Mouse (Mus musculus) embryonic facial prominence, embryonic 11.5 days (tissue): ENCODE results near the gene Rela. TPM values are rescaled to one million over a fixed set of nuclear protein-coding genes. Genes with fewer than 3 reads are reported as not detected.
"Not testable (repeated sequence)": the region's sequence is repeated elsewhere in the genome, so short reads cannot be mapped to it uniquely, and the experiment has no call there.

Experiments used
- ATAC-seq: fragments of 200-750 bp; cut with Nextera tagmentation; replicated peaks from 2 replicates; pipeline ENCODE4 v1.8.0; 2017; ENCODE audit warnings: low read depth; ENCODE audit not compliant: insufficient number of reproducible peaks, low FRiP score, low TSS enrichment
- DNase-seq: peaks from one replicate; pipeline ENCODE4 v3.0.0-alpha.2; 2015; ENCODE audit warnings: low spot score
- H3K27ac ChIP-seq: fragments of 300-500 bp; sonication (generic); replicated peaks from 2 replicates; pipeline ENCODE4 v1.5.1; 2014; ENCODE audit warnings: mild to moderate bottlenecking, low read depth, low read length, control low read depth
- H3K27me3 ChIP-seq: fragments of 300-500 bp; sonication (generic); 2 replicates; pipeline ENCODE4 v1.6.1; 2014; ENCODE audit warnings: mild to moderate bottlenecking, low read length, moderate library complexity, mixed read lengths; ENCODE audit not compliant: control insufficient read depth, insufficient read depth
- H3K36me3 ChIP-seq: fragments of 300-500 bp; sonication (generic); replicated peaks from 2 replicates; pipeline ENCODE4 v1.6.1; 2014; ENCODE audit warnings: low read depth, mild to moderate bottlenecking, low read length, moderate library complexity, mixed read lengths; ENCODE audit not compliant: control insufficient read depth, insufficient read depth
- H3K4me1 ChIP-seq: fragments of 300-500 bp; sonication (generic); 2 replicates; pipeline ENCODE4 v1.6.1; 2014; ENCODE audit warnings: low read length, mixed read lengths; ENCODE audit not compliant: control insufficient read depth, insufficient read depth
- H3K4me2 ChIP-seq: fragments of 300-500 bp; sonication (generic); 2 replicates; pipeline ENCODE4 v1.6.1; 2014; ENCODE audit warnings: low read depth, mild to moderate bottlenecking, control low read depth, low read length, moderate library complexity
- H3K4me3 ChIP-seq: fragments of 300-500 bp; sonication (generic); 2 replicates; pipeline ENCODE4 v1.5.1; 2014; ENCODE audit warnings: low read depth, low read length, control low read depth
- H3K9ac ChIP-seq: fragments of 300-500 bp; sonication (generic); replicated peaks from 2 replicates; pipeline ENCODE4 v1.6.1; 2014; ENCODE audit warnings: mild to moderate bottlenecking, control low read depth, low read length
- H3K9me3 ChIP-seq: fragments of 300-500 bp; sonication (generic); replicated peaks from 2 replicates; pipeline ENCODE4 v1.6.1; 2016; ENCODE audit warnings: mild to moderate bottlenecking, low read length, inconsistent platforms, mixed read lengths; ENCODE audit not compliant: control insufficient read depth
- WGBS: fragments of 180-500 bp; shearing (Covaris S2); extraction: QIAGEN DNeasy Blood & Tissue Kit; methylation state at CpG from one replicate; pipeline ENCODE4 v1.1.7; 2014; 5-methylcytosine and 5-hydroxymethylcytosine counted together
- polyA plus RNA-seq: library from polyadenylated mRNA; unstranded; fragments of >200 nt; fragmentation: Nextera tagmentation; extraction: Ambion mirVana; gene quantifications from 2 replicates; pipeline ENCODE4 v1.2.1, GENCODE M21; 2014

Gene Rela
- polyA plus RNA-seq, 1 experiment from 2014 or later = 37.0 TPM

DNA sequence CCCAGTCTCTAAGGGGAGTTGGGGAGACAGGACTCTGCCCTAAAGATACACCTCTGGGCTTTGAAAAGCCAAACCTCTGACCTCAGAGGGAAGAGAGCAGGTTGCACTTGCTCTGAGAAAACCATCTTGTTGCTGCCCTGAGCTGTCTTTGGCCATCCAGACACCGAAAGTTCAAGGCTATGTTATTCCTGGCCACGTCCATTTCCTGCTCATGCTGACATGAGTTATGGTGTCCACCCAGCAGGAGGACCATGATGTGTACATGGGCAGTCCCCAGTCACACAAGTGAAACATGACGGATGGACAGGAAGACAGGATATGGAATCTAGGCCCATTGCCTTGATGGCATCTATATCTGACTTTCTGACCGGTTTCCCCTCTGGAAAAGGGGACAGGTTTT lies 43.1 kb downstream of the Rela start:
- no peak overlapping the region for H3K4me2 ChIP-seq
- H3K9ac ChIP-seq = no peak overlapping the region
- DNase-seq (no peak), ATAC-seq (no peak)
- H3K27me3 ChIP-seq = no peaks in the 10 kb centered on the region
- no peaks in the 10 kb centered on the region for H3K4me1 ChIP-seq
- H3K36me3 ChIP-seq = peaks cover 17% of the 10 kb centered on the region
- WGBS = 95% methylated on average over 4 of the region's 4 CpGs
- no peak overlapping the region for H3K27ac ChIP-seq
- H3K4me3 ChIP-seq = no peak overlapping the region
- no peaks in the 10 kb centered on the region for H3K9me3 ChIP-seq

- 91% methylated on average over 12 of the region's 12 CpGs for WGBS
- H3K27me3 ChIP-seq = no peaks in the 10 kb centered on the region
- no peak overlapping the region for H3K9ac ChIP-seq
- no peak overlapping the region for H3K4me3 ChIP-seq
- no peaks in the 10 kb centered on the region for H3K9me3 ChIP-seq
- no peak for ATAC-seq
- H3K36me3 ChIP-seq = peaks cover 3% of the 10 kb centered on the region
- no peak overlapping the region for H3K4me2 ChIP-seq
- H3K4me1 ChIP-seq = peaks cover 2% of the 10 kb centered on the region; the same call in 1 of the 2 replicates
- H3K27ac ChIP-seq = no peak overlapping the region
- DNase-seq = no peak
Measured at GRCm38 (mm10) chr19:5684236-5684635, 47.0 kb downstream of the Rela start.

DNA sequence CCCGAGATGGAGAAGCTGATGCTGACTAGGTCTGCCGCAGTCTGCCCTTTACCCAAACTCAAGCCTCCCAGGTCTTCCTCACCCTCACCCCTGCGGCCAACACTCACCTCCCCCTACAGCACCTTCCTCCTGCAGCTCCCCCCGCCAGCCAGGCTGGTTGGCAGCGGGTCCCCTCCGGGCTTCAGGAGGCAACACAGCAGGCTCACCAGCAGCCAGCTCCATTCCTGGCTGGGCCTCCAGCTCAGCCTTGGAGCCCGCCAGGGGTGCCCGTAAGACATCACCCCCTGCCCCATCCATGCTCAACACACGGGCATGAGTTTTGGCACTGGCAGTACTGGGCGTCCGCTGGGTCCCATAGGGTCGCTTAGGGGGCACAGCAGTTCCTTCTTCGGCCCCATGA lies 47.7 kb downstream of the Rela start:
- 91% methylated on average over 13 of the region's 13 CpGs for WGBS
- Histone ChIP-seq H3K9ac (no peak overlapping the region), H3K4me1 (peaks cover 2% of the 10 kb centered on the region; the same call in 1 of the 2 replicates), H3K9me3 (no peaks in the 10 kb centered on the region), H3K36me3 (peaks cover 3% of the 10 kb centered on the region), H3K4me2 (no peak overlapping the region), H3K27ac (no peak overlapping the region), H3K27me3 (no peaks in the 10 kb centered on the region), H3K4me3 (no peak overlapping the region)
- DNase-seq = no peak
- no peak for ATAC-seq

GRCm38 (mm10) chr19:5685431-5685830 lies 48.1 kb downstream of the Rela start:
- WGBS = 95% methylated on average over 19 of the region's 19 CpGs
- Histone ChIP-seq H3K9ac (no peak overlapping the region), H3K27ac (no peak overlapping the region), H3K4me2 (no peak overlapping the region), H3K9me3 (no peaks in the 10 kb centered on the region), H3K4me3 (no peak overlapping the region), H3K4me1 (peaks cover 4% of the 10 kb centered on the region), H3K27me3 (no peaks in the 10 kb centered on the region), H3K36me3 (peaks cover 3% of the 10 kb centered on the region)
- no peak for DNase-seq
- ATAC-seq = no peak

- no peak overlapping the region for H3K27ac ChIP-seq
- H3K4me1 ChIP-seq = peaks cover 9% of the 10 kb centered on the region
- ATAC-seq (no peak), DNase-seq (no peak)
- no peaks in the 10 kb centered on the region for H3K9me3 ChIP-seq
- 96% methylated on average over 11 of the region's 11 CpGs for WGBS
- no peak overlapping the region for H3K4me2 ChIP-seq
- H3K9ac ChIP-seq = no peak overlapping the region
- H3K36me3 ChIP-seq = peaks cover 3% of the 10 kb centered on the region
- no peak overlapping the region for H3K4me3 ChIP-seq
- no peaks in the 10 kb centered on the region for H3K27me3 ChIP-seq
Measured at GRCm38 (mm10) chr19:5685861-5686260, 48.6 kb downstream of the Rela start.

- Histone ChIP-seq H3K9ac (no peak overlapping the region), H3K36me3 (peaks cover 3% of the 10 kb centered on the region), H3K4me2 (no peak overlapping the region), H3K27me3 (no peaks in the 10 kb centered on the region), H3K4me3 (no peak overlapping the region), H3K9me3 (no peaks in the 10 kb centered on the region), H3K27ac (no peak overlapping the region), H3K4me1 (peaks cover 9% of the 10 kb centered on the region)
- WGBS = 92% methylated on average over 13 of the region's 13 CpGs
- DNase-seq (no peak), ATAC-seq (no peak)
Measured at GRCm38 (mm10) chr19:5686437-5686836, 49.2 kb downstream of the Rela start.

GRCm38 (mm10) chr19:5686954-5687353 lies 49.7 kb downstream of the Rela start:
- peak overlapping the region; percentile 71; the same call in 1 of the 2 replicates for H3K4me3 ChIP-seq
- not testable (repeated sequence) for ATAC-seq, H3K9me3 ChIP-seq, DNase-seq, H3K4me1 ChIP-seq, H3K9ac ChIP-seq, H3K27me3 ChIP-seq, H3K27ac ChIP-seq, H3K36me3 ChIP-seq
- 95% methylated on average over 11 of the region's 12 CpGs for WGBS
- peak overlapping the region; percentile 71 for H3K4me2 ChIP-seq

GRCm38 (mm10) chr19:5687738-5688137 lies 50.5 kb downstream of the Rela start:
- WGBS = 23% methylated on average over 9 of the region's 9 CpGs
- no peak for ATAC-seq
- Histone ChIP-seq H3K27ac (no peak overlapping the region; the same call in 1 of the 2 replicates), H3K4me3 (peak overlapping the region; percentile 71), H3K4me2 (peak overlapping the region; percentile 71), H3K4me1 (peaks cover 12% of the 10 kb centered on the region), H3K9ac (peak overlapping the region; percentile 66), H3K27me3 (no peaks in the 10 kb centered on the region), H3K9me3 (no peaks in the 10 kb centered on the region), H3K36me3 (peaks cover 2% of the 10 kb centered on the region)
- no peak for DNase-seq
